Mouse (Mus musculus): ENCODE measurements around the gene Smurf1.
A peak's percentile ranks its signal among the peaks of the same experiment; 100 is the strongest.

Gene Smurf1

GRCm38 (mm10) chr5:144918204-144918603, 47.4 kb downstream of the Smurf1 start:
- ATAC-seq (ENCODE audit: insufficient number of reproducible peaks, low FRiP score, low TSS enrichment) = no peak

DNA sequence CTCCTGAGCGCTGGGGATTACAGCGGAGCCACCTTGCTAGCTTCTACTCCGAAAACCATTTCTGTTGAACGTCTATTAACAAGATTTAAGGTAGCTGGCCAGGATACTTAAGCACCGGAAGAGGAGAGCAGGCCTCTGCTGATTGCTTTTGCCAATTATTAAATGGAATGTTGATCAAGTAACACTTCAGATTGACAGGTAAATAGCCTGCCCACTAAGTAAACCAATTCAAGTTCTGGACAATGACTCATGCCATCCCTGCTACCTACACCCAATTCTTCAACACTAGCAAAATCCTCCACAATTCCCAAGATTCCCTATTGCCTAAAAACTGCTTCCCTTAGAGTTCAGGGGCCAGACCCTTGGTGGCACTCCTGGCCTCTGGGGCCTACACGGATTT, 48.5 kb downstream of the Smurf1 start:
- no peak for ATAC-seq (ENCODE audit: insufficient number of reproducible peaks, low FRiP score, low TSS enrichment)

GRCm38 (mm10) chr5:144915828-144916227, 49.8 kb downstream of the Smurf1 start:
- ATAC-seq (ENCODE audit: insufficient number of reproducible peaks, low FRiP score, low TSS enrichment) = no peak

DNA sequence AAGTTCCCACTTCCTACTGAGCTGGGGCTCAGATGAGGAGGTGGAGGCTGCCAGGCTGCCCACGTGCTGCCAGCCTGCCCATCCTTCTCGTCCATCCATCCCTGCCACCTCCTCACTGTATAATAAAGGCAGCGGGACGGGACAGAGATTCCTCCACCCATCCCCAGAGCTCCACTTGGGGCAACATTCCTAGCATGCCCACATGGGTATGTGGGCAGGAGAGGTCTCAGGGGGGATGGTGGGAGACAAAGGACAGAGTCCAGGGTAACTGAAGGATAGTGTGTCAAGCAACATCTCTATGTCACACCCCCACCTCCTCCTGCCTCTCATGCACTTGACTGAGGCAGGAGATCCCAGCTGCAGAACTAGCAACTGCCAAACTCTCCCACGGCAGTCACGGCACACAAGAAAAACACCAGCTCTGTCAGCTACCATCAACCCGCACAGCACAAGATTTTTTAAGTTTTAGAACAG, 51.2 kb downstream of the Smurf1 start:
- no peak for ATAC-seq (ENCODE audit: insufficient number of reproducible peaks, low FRiP score, low TSS enrichment)

- no peak for ATAC-seq (ENCODE audit: insufficient number of reproducible peaks, low FRiP score, low TSS enrichment)
Measured at GRCm38 (mm10) chr5:144913923-144914322, 51.7 kb downstream of the Smurf1 start.

- ATAC-seq (ENCODE audit: insufficient number of reproducible peaks, low FRiP score, low TSS enrichment) = no peak
Measured at GRCm38 (mm10) chr5:144913361-144913760, 52.3 kb downstream of the Smurf1 start.

GRCm38 (mm10) chr5:144912519-144913310, 52.9 kb downstream of the Smurf1 start:
- ATAC-seq (ENCODE audit: insufficient number of reproducible peaks, low FRiP score, low TSS enrichment) = no peak

DNA sequence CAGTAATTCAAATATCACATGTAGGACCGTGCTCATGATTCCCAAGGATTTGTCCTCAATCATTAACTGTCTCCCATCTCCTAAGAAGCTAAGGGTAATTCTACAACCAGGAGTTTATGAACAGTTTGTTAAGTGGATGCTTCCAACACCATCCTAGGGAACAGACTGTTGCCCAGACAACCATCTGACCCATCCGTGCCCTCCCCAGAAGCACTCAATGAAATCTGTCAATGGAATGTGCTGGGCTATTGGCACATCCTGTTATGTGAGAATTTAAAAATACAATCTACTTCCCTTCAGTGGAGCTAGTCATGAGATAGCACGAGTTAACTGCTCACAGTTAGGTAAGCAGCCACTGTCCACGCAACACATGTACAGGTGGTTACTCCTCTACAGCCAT, 56.1 kb downstream of the Smurf1 start:
- no peak for ATAC-seq (ENCODE audit: insufficient number of reproducible peaks, low FRiP score, low TSS enrichment)

DNA sequence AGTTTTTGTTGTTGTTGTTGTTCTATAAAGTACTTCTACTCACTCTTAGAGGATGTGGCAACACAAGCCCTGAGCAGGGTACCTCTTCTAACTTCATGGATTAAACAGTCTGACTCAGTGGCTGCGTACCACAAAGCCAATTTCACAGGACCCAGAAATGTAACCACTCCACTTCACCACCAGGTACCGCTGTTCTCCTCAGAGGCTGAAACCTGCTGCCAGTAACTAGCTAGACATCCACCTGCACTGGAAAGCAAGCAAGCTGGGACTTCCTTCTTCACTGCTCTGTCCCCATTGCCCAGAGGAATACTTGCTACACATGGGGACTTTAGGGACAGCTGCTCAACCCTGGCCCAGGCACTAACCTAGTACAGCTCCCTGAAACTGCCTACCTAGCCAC, 58.1 kb downstream of the Smurf1 start:
- no peak for ATAC-seq (ENCODE audit: insufficient number of reproducible peaks, low FRiP score, low TSS enrichment)

- ATAC-seq (ENCODE audit: insufficient number of reproducible peaks, low FRiP score, low TSS enrichment) = no peak
Measured at GRCm38 (mm10) chr5:144904356-144905134, 61.1 kb downstream of the Smurf1 start.

- no peak for ATAC-seq (ENCODE audit: insufficient number of reproducible peaks, low FRiP score, low TSS enrichment)
Measured at GRCm38 (mm10) chr5:144901791-144902190, 63.9 kb downstream of the Smurf1 start.

DNA sequence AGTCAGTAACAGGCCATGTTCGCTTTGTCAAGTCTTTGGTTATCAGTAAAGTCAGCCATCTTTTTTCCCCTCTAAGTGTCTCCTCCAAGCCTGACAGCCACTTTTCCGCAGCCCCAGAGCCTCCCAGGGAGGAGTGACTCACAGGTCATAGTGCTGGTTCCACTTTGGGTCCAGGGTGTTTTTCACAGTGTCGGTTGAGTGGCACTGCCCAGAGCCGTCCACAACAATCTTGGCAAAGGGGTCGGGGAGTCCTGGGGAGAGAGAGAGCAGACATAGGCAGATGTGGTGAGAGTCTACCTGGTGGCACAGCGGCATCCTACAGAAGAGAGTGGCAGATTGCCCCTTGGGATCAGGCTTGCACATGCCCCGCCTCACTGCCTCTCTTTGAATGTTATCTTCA, 64.6 kb downstream of the Smurf1 start:
- ATAC-seq (ENCODE audit: insufficient number of reproducible peaks, low FRiP score, low TSS enrichment) = no peak

GRCm38 (mm10) chr5:144898448-144899052, 67.1 kb downstream of the Smurf1 start:
- ATAC-seq (ENCODE audit: insufficient number of reproducible peaks, low FRiP score, low TSS enrichment) = no peak

GRCm38 (mm10) chr5:144897881-144898280, 67.8 kb downstream of the Smurf1 start:
- ATAC-seq (ENCODE audit: insufficient number of reproducible peaks, low FRiP score, low TSS enrichment) = no peak

DNA sequence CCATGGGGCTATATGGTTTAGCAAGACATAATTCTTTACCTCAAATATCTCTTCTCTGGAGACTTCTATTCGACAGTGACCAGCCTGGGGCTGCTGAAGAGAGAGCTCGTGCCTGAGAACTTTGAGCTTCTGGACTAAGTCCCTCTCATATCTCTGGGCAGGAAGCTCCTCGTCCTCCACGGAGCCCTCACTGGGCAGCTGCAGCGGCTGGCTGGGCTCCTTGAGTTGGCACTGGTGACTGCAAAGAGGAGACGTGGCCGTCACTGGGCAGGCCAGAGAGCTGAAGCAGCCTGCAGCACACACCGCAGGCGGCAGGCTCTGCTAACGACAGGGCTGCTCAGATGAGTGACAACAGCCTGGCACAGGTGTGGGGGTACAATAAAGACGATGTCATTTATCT, 74.4 kb downstream of the Smurf1 start:
- no peak for ATAC-seq (ENCODE audit: insufficient number of reproducible peaks, low FRiP score, low TSS enrichment)

GRCm38 (mm10) chr5:144885968-144886650, 79.5 kb downstream of the Smurf1 start:
- ATAC-seq (ENCODE audit: insufficient number of reproducible peaks, low FRiP score, low TSS enrichment) = no peak

- ATAC-seq (ENCODE audit: insufficient number of reproducible peaks, low FRiP score, low TSS enrichment) = no peak
Measured at GRCm38 (mm10) chr5:144884629-144885217, 80.9 kb downstream of the Smurf1 start.

- peak; percentile 85 for ATAC-seq (ENCODE audit: insufficient number of reproducible peaks, low FRiP score, low TSS enrichment)
Measured at GRCm38 (mm10) chr5:144881670-144882399, 83.8 kb downstream of the Smurf1 start.

GRCm38 (mm10) chr5:144877021-144877420, 88.6 kb downstream of the Smurf1 start:
- no peak for ATAC-seq (ENCODE audit: insufficient number of reproducible peaks, low FRiP score, low TSS enrichment)

DNA sequence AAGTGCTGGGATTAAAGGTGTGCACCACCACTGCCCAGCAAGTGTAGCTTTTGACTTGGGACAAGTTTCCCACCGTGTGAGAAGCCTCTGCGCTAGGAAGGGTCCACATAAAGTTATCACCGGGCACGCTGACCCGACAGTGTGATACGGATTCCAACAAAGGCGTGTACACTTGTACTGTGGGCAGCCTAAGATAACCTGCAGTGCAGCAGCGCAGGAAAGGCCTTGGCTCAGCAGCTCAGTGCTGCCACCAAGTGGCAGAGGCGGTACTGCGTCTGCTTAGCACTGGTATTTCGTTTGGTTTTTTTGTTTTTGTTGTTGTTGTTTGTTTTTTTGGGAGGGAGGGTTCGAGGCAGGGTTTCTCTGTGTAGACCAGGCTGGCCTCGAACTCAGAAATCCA, 89.8 kb downstream of the Smurf1 start:
- ATAC-seq (ENCODE audit: insufficient number of reproducible peaks, low FRiP score, low TSS enrichment) = no peak
